Mouse (Mus musculus): ENCODE results near the gene Tmem266.
A peak's percentile ranks its signal among the peaks of the same experiment; 100 is the strongest.

Gene Tmem266

GRCm38 (mm10) chr9:55468397-55468796 is 141.7 kb downstream of the Tmem266 start:
- peak; percentile 38 for DNase-seq

- no peak for DNase-seq
These were observed 149.4 kb downstream of the Tmem266 start for GRCm38 (mm10) chr9:55476084-55476483.

- DNase-seq = no peak
These were observed 152.0 kb downstream of the Tmem266 start for GRCm38 (mm10) chr9:55478699-55479098.

GRCm38 (mm10) chr9:55482116-55482515 is 155.4 kb downstream of the Tmem266 start:
- DNase-seq = no peak
